Mouse (Mus musculus) embryo, embryonic 9.5 days (tissue): ENCODE measurements around the gene Stxbp1.

Experiments used
- DNase-seq: peaks from one replicate; pipeline ENCODE4 v3.0.0-alpha.2; 2017; ENCODE audit errors: extremely low spot score

Gene Stxbp1

GRCm38 (mm10) chr2:32846805-32847467, at the start of gene Stxbp1:
Gene Stxbp1 (minus strand): TSS chr2:32847245.
- DNase-seq, result peak; percentile 88

DNA sequence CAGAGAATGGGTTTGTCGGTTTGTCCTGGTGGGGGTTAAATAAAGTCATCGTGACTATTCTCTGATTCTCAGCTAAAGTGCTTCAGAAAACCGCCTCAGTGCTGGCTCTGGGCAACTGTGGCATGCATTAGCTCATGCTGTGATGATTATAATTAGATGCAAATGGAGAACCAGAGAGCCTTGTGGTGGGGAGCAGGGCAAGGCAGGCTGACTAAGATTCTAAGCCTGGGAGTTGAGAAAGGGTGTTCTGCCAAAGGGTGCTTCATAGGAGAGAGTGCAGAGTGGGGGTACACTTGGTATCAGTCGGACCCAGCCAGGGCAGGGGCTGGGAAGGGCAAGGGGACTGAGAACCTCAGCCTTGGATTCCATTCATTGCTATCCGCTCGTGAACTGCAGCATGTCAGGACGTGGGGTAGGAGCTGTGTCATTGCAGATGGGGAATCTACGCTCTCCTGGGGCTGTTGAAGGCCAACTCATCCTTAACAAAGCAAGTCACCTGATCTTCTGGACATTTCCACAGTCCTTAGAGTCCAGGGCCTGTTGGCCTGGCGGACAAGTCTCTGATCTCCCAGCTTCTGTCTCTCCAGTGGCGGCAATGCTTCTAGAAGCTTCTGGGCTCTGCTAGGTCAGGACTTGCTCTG, 49.6 kb upstream of the Stxbp1 start:
- DNase-seq, result no peak

- DNase-seq, result no peak
Observed at GRCm38 (mm10) chr2:32895606-32896106, 48.6 kb upstream of the Stxbp1 start.

DNA sequence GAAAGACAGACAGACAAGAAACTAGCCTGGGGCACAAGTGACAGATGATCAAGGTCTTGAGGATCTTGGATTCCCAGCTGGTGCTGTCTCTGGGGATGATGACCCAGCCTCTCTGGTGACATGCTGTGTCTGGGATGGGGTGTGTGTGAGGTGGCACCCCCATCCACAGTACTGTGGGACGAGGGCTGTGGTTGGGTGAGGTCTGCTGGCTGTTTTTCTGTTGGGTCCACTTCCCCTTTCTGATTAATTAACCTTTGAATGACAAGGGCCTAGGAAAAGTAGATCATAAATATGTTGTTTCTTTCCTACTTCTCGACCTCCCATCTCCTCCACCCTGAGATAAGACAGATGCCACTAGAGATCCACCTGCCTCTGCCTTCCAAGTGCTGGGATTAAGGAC, 47.1 kb upstream of the Stxbp1 start:
- DNase-seq, result no peak

DNA sequence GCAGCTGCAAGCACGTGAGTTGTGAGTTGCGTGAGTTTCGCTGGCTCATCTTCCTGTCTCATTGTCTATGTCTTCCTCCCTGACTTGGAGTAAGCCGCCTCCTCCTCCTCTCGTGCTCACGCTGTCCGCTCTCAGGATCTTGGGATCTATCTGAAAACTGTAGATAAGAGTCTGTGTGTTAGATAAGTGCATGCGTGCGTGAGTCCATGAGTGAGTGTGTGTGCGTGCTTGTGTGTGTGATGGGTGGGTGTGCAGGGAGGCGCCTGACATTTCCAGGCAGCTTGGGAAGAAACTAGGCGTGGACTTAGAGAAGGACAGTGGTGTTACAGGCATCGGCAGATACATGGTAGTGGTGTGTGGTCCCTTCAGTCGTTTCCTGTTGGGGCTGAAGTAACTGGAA, 45.4 kb upstream of the Stxbp1 start:
- DNase-seq, result no peak

- no peak for DNase-seq
Observed at GRCm38 (mm10) chr2:32891278-32891677, 44.2 kb upstream of the Stxbp1 start.

- no peak for DNase-seq
Observed at GRCm38 (mm10) chr2:32890280-32890679, 43.2 kb upstream of the Stxbp1 start.

DNA sequence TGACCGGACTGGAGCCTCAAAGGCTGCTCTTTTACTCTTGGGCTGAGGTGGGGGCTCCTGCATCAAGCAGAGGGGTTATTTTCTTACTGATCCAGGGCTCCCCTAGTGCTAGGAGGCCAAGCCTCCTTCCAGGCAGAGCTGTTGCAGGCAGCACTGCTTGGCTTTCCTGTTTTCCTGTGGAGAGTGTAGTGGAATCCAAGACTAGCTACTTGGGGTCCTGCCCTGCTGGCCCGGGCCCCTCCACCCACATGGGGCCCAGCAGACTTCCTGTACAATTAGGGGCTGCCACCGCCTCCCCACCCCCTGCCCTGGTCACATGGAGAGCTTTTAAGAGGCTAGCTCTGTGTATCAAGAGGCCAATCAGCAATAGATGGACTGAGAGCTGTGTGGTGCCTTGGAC, 41.5 kb upstream of the Stxbp1 start:
- no peak for DNase-seq

- DNase-seq, result peak; percentile 32
Observed at GRCm38 (mm10) chr2:32888029-32888428, 41.0 kb upstream of the Stxbp1 start.

GRCm38 (mm10) chr2:32884745-32885144, 37.7 kb upstream of the Stxbp1 start:
- peak; percentile 33 for DNase-seq

DNA sequence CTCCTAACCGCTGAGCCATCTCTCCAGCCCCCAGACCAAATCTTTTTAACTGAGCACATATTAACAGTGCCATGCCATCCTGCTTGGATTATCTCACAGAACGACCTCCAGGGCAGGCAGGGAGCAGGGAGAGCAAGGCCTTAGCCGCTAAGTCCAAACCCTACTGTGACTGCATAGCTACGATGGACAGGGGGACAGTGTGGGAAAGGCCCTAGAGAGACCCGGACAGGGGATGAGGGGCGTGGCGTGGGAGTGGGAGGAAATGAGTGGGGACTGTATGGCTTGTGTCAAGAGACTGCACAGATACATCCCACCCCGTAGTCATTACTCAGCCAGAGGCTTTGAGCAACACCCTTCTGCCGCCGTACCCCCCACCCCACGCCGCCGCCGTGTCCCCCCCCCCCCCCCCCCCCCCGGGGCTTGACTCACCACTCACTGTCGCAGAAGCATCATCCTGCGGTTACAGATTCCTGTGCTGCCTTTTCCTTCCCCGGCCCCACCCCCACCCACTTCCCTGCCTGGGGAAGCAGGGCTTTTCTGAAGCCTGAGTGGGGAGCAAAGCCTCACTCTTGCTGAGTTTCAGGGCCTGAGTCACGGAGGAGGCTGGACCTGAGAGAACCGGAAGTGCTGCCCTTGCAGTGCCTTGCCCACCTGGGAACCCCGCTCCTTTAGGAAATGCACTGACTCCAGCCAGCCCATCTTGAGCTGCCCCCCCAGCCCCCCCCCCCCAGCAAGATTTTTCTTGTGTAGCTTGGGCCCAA, 35.4 kb upstream of the Stxbp1 start:
- no peak for DNase-seq

- DNase-seq, result no peak
Observed at GRCm38 (mm10) chr2:32881723-32882122, 34.7 kb upstream of the Stxbp1 start.

- peak; percentile 40 for DNase-seq
Observed at GRCm38 (mm10) chr2:32881054-32881453, 34.0 kb upstream of the Stxbp1 start.

- no peak for DNase-seq
Observed at GRCm38 (mm10) chr2:32879593-32879992, 32.5 kb upstream of the Stxbp1 start.

DNA sequence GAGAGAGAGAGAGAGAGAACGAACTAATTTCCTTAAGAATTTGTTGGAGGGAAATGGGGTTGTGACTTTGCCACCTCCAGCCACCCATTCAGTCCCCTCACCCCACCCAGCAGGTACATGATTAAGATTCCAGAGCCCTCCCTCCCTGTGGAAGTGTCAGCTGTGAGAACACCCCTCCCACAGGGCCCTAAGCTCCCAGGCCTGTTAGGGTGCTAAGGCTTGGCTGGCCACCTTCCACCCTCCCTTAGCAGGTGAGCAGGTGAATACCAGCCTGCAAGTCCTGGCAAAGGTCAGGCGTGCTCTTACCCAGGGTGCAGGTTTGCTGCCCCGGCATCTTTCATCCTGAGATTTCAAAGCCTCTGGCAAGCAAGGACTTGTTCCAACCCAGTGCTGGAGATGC, 31.4 kb upstream of the Stxbp1 start:
- DNase-seq, result no peak

DNA sequence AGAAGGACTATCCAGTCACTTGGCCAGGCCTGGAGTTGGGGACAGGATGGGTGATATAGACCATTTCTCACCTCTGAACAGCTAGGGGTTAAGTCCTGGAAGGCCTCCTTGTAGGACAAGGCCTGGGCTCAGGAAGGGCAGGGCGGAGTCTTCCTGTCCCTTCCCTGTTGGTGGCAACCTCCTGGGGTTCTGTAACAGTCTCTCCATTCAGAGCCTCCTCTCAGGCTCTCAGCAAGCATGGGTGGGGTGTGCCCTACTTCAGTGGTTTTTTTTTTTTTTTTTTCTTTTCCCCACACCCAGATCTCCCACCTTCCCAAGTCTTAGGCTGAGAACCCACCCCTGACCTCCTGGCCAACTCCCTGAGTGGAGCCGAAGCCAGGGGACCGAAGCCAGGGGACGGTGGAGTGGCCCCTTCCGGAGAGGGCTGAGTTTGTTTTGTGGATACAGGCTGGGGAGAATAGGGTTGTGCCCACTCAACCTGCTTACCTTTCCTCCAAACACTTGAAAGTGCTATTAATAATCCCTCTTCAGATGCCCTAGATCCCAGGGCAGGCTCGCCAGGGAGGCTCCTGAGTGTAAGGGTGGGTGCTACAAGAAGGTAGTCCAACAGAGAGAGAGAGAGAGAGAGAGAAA, 30.8 kb upstream of the Stxbp1 start:
- no peak for DNase-seq

GRCm38 (mm10) chr2:32877303-32877702, 30.3 kb upstream of the Stxbp1 start:
- no peak for DNase-seq

- peak; percentile 43 for DNase-seq
Observed at GRCm38 (mm10) chr2:32876490-32877302, 29.7 kb upstream of the Stxbp1 start.

- peak; percentile 98 for DNase-seq
Observed at GRCm38 (mm10) chr2:32875675-32876489, 28.8 kb upstream of the Stxbp1 start, which contains the start of gene Fam129b. Gene Fam129b (plus strand): TSS chr2:32876114.

GRCm38 (mm10) chr2:32874951-32875674, 28.1 kb upstream of the Stxbp1 start:
- no peak for DNase-seq
